Mouse (Mus musculus) left cerebral cortex, postnatal 36 days (tissue): ENCODE results near the gene Zfp334. TPM values are rescaled to one million over a fixed set of nuclear protein-coding genes. Genes with fewer than 3 reads are reported as not detected.

Experiments used
- DNase-seq, 2 experiments: peaks; one replicate each; pipeline ENCODE4 v3.0.0; 2021 to 2022; ENCODE audit warnings: low spot score in 2 of 2, mixed read lengths in 1 of 2
- intact Hi-C: fragments of 180-260 bp; cut with DNase I; formaldehyde crosslinking; loops from one replicate; pipeline ENCODE4 v1.15.1; 2025
- total RNA-seq, 2 experiments: library from RNA; stranded (reverse); gene quantifications; 2 replicates each; pipeline ENCODE4 v1.2.3; 2021

Zfp334 gene
- total RNA-seq, 2 experiments from 2014 or later: 13.2 to 15.4 TPM

- intact Hi-C loops: no loop called here
Measured at GRCm38 (mm10) chr2:165387370-165387769, 689 bp downstream of the Zfp334 start.

GRCm38 (mm10) chr2:165380050-165380449 lies 8.0 kb downstream of the Zfp334 start:
- intact Hi-C loops: no loop called here
- no peak for DNase-seq

More at GRCm38 (mm10) chr2:165387370-165387769, 689 bp downstream of the Zfp334 start:
- DNase-seq: no peak

GRCm38 (mm10) chr2:165376001-165376400 lies 12.1 kb downstream of the Zfp334 start:
- no peak for DNase-seq
- intact Hi-C loops: no loop called here

- intact Hi-C loops: no loop called here
- no peak for DNase-seq
Measured at GRCm38 (mm10) chr2:165375478-165375877, 12.6 kb downstream of the Zfp334 start.

- intact Hi-C loops: no loop called here
- no peak for DNase-seq
Measured at GRCm38 (mm10) chr2:165371066-165371465, 17.0 kb downstream of the Zfp334 start.

GRCm38 (mm10) chr2:165370348-165370747 lies 17.7 kb downstream of the Zfp334 start:
- DNase-seq: no peak
- intact Hi-C loops: no loop called here

GRCm38 (mm10) chr2:165368496-165368895 lies 19.6 kb downstream of the Zfp334 start, which contains the start of gene Zfp663:
TSS of gene Zfp663 (minus strand) at chr2:165368729.
- intact Hi-C loops: no loop called here

GRCm38 (mm10) chr2:165367868-165368439 lies 20.1 kb downstream of the Zfp334 start:
- intact Hi-C loops: no loop called here
- no peak for DNase-seq

More at GRCm38 (mm10) chr2:165368496-165368895, 19.6 kb downstream of the Zfp334 start, which contains the start of gene Zfp663:
- no peak for DNase-seq

GRCm38 (mm10) chr2:165367047-165367520 lies 21.0 kb downstream of the Zfp334 start:
- no peak for DNase-seq
- intact Hi-C loops: no loop called here

GRCm38 (mm10) chr2:165364334-165365091 lies 23.5 kb downstream of the Zfp334 start:
- peak; percentile 50 to 52 for DNase-seq
- intact Hi-C loops: no loop called here

- intact Hi-C loops: no loop called here
- DNase-seq: no peak
Measured at GRCm38 (mm10) chr2:165363282-165363681, 24.8 kb downstream of the Zfp334 start.

- intact Hi-C loops: loop anchor here (1.0 kb wide), 1 partner anchor 286 kb away; no protein-coding TSS in a partner anchor
- no peak for DNase-seq
Measured at GRCm38 (mm10) chr2:165360861-165361260, 27.2 kb downstream of the Zfp334 start.

GRCm38 (mm10) chr2:165351828-165352513 lies 36.1 kb downstream of the Zfp334 start:
- no peak for DNase-seq
- intact Hi-C loops: loop anchor here (5.0 kb wide), 1 partner anchor 65 kb away; the partner anchor contains the start of gene Slc35c2

GRCm38 (mm10) chr2:165349466-165349865 lies 38.6 kb downstream of the Zfp334 start:
- intact Hi-C loops: no loop called here
- DNase-seq: no peak

GRCm38 (mm10) chr2:165346180-165346579 lies 41.9 kb downstream of the Zfp334 start:
- intact Hi-C loops: no loop called here

GRCm38 (mm10) chr2:165337191-165337590 lies 50.9 kb downstream of the Zfp334 start:
- DNase-seq: no peak
- intact Hi-C loops: loop anchor here (5.0 kb wide), 1 partner anchor 260 kb away; no protein-coding TSS in a partner anchor

More at GRCm38 (mm10) chr2:165346180-165346579, 41.9 kb downstream of the Zfp334 start:
- DNase-seq: no peak

GRCm38 (mm10) chr2:165332610-165333210 lies 55.3 kb downstream of the Zfp334 start:
- no peak for DNase-seq
- intact Hi-C loops: no loop called here

GRCm38 (mm10) chr2:165329703-165330102 lies 58.4 kb downstream of the Zfp334 start:
- no peak for DNase-seq
- intact Hi-C loops: no loop called here

- intact Hi-C loops: no loop called here
- no peak for DNase-seq
Measured at GRCm38 (mm10) chr2:165328746-165329145, 59.3 kb downstream of the Zfp334 start.

- DNase-seq: no peak
- intact Hi-C loops: loop anchor here (2.0 kb wide), 1 partner anchor 39 kb away; no protein-coding TSS in a partner anchor
Measured at GRCm38 (mm10) chr2:165327386-165327785, 60.7 kb downstream of the Zfp334 start.
